12 mouse cellular contexts compared by ENCODE assay signal in genomic region chr7:132670863-132671165, GRCm38 (mm10).
DNase-seq lines count a peak whose midpoint lies in the region; ATAC-seq and TF ChIP-seq lines count a peak whose summit lies in the region.
"Had no signal": no experiment of that assay in that cellular context is flagged by ENCODE, and none has a peak within 500 bp of the region (broad histone marks: within the 10 kb centered on the region; RNA-seq: fewer than 3 reads in every experiment).

No protein-coding gene starts in this region.

- peaks cover 45% of the 10 kb centered on the region for H3K4me1 ChIP-seq in brown adipose tissue, adult 24 weeks (ENCODE audit: control insufficient read depth, insufficient read depth, insufficient read length, low read length)
- H3K4me1 ChIP-seq in lung, embryonic 14.5 days (ENCODE audit: insufficient read depth): no peaks in the 10 kb centered on the region
- no peaks in the 10 kb centered on the region for H3K4me1 ChIP-seq in midbrain, embryonic 16.5 days (ENCODE audit: control insufficient read depth, insufficient read depth, low read length)
- H3K4me1 ChIP-seq: neural tube, embryonic 15.5 days had no signal

- H3K4me3 ChIP-seq in brown adipose tissue, adult 24 weeks (ENCODE audit: insufficient read depth, low read depth, low read length): no peak overlapping the region
- H3K4me3 ChIP-seq in lung, embryonic 14.5 days (ENCODE audit: low read depth, low read length): no peak overlapping the region
- no peak overlapping the region for H3K4me3 ChIP-seq in midbrain, embryonic 16.5 days (ENCODE audit: low read depth, low read length)
- H3K4me3 ChIP-seq: embryonic facial prominence, embryonic 15.5 days; midbrain, embryonic 10.5 days; neural tube, embryonic 15.5 days had no signal

- H3K9ac ChIP-seq in lung, embryonic 14.5 days: no peak overlapping the region
- H3K9ac ChIP-seq in midbrain, embryonic 16.5 days (ENCODE audit: low read depth, low read length): no peak overlapping the region
- H3K9ac ChIP-seq: embryonic facial prominence, embryonic 15.5 days; neural tube, embryonic 15.5 days had no signal

- 84% methylated on average over 3 of the region's 3 CpGs for WGBS in lung, embryonic 14.5 days
- WGBS in midbrain, embryonic 16.5 days: 93% methylated on average over 3 of the region's 3 CpGs

- no peaks in the 10 kb centered on the region for H3K9me3 ChIP-seq in lung, embryonic 14.5 days (ENCODE audit: low read depth, low read length)
- no peaks in the 10 kb centered on the region for H3K9me3 ChIP-seq in midbrain, embryonic 16.5 days (replicated peaks; ENCODE audit: control insufficient read depth, low read length, poor library complexity, severe bottlenecking)
- H3K9me3 ChIP-seq: embryonic facial prominence, embryonic 15.5 days; midbrain, embryonic 10.5 days; neural tube, embryonic 15.5 days had no signal

- intact Hi-C loops in heart, postnatal 25 days (cut with DNase I): loop anchor here (5.0 kb wide), 3 partner anchors 41 to 96 kb away; no protein-coding TSS in a partner anchor

- H3K27me3 ChIP-seq in lung, embryonic 14.5 days (ENCODE audit: insufficient read depth, low read length): no peaks in the 10 kb centered on the region
- H3K27me3 ChIP-seq in midbrain, embryonic 16.5 days (ENCODE audit: control insufficient read depth, insufficient read depth, low read depth, low read length): no peaks in the 10 kb centered on the region
- H3K27me3 ChIP-seq: embryonic facial prominence, embryonic 15.5 days; neural tube, embryonic 15.5 days; Patski had no signal

- no peaks in the 10 kb centered on the region for H3K36me3 ChIP-seq in lung, embryonic 14.5 days (ENCODE audit: insufficient read depth)
- H3K36me3 ChIP-seq in midbrain, embryonic 16.5 days (ENCODE audit: control insufficient read depth, insufficient read depth, low read length): no peaks in the 10 kb centered on the region
- H3K36me3 ChIP-seq: embryonic facial prominence, embryonic 15.5 days; midbrain, embryonic 10.5 days; neural tube, embryonic 15.5 days had no signal

- no peak overlapping the region for H3K4me2 ChIP-seq in lung, embryonic 14.5 days
- no peak overlapping the region for H3K4me2 ChIP-seq in midbrain, embryonic 16.5 days (ENCODE audit: low read length)
- H3K4me2 ChIP-seq: embryonic facial prominence, embryonic 15.5 days; neural tube, embryonic 15.5 days had no signal

- H3K27ac ChIP-seq in brown adipose tissue, adult 24 weeks (replicated peaks; ENCODE audit: low read depth, low read length): peak overlapping the region; percentile 98
- H3K27ac ChIP-seq in lung, embryonic 14.5 days (ENCODE audit: low read depth): 0 out of 2 replicates have a peak overlapping the region, but pooled peaks have one; percentile 10
- H3K27ac ChIP-seq in midbrain, embryonic 16.5 days (ENCODE audit: low read length): no peak overlapping the region
- H3K27ac ChIP-seq: embryonic facial prominence, embryonic 15.5 days; midbrain, embryonic 10.5 days; neural tube, embryonic 15.5 days had no signal

- TF ChIP-seq CTCF in lung, embryonic 14.5 days (IDR thresholded peaks at IDR 0.05; ENCODE audit: low read depth): no peak

- ATAC-seq in lung, embryonic 14.5 days (ENCODE audit: insufficient read depth): no peak
- no peak for ATAC-seq in midbrain, embryonic 16.5 days
- ATAC-seq: Patski had no signal

- peak; percentile 51 for DNase-seq in cerebellum, adult 11-12 months
- no peak for DNase-seq in cerebellum, adult 9-11 months
- DNase-seq in heart, postnatal 25 days (ENCODE audit: low spot score): peak; percentile 76
- no peak for DNase-seq in lung, embryonic 14.5 days
- no peak for DNase-seq in embryo, embryonic 11 days
- no peak for DNase-seq in right cerebral cortex, postnatal 25 days

Comparison
In these comparisons a context has a peak if more than half of its experiments do, and no peak if none do; other contexts are left out.
1. DNase-seq: peak in cerebellum, adult 11-12 months (single experiment) and heart, postnatal 25 days (single experiment); none in cerebellum, adult 9-11 months (single experiment), lung, embryonic 14.5 days (single experiment), embryo, embryonic 11 days (single experiment) and right cerebral cortex, postnatal 25 days (single experiment).